Mouse (Mus musculus) adrenal gland, adult 2 months (tissue): ENCODE results near the gene Cd160. TPM values are rescaled to one million over a fixed set of nuclear protein-coding genes. Genes with fewer than 3 reads are reported as not detected.

Experiments used
- DNase-seq: peaks from one replicate; pipeline ENCODE4 v3.0.0; 2021
- polyA plus RNA-seq: library from polyadenylated mRNA; depleted of rRNA; stranded (reverse); fragments of >200 nt; gene quantifications from 2 replicates; pipeline ENCODE4 v1.2.3, GENCODE M21; 2012
- total RNA-seq, 2 experiments: library from RNA; stranded (reverse); gene quantifications; 2 replicates each; pipeline ENCODE4 v1.2.3; 2021

Cd160 gene
- total and polyA plus RNA-seq, 3 experiments, result 0.18 TPM; not detected in 2

GRCm38 (mm10) chr3:96828308-96828864, 765 bp downstream of the Cd160 start:
- no peak for DNase-seq

DNA sequence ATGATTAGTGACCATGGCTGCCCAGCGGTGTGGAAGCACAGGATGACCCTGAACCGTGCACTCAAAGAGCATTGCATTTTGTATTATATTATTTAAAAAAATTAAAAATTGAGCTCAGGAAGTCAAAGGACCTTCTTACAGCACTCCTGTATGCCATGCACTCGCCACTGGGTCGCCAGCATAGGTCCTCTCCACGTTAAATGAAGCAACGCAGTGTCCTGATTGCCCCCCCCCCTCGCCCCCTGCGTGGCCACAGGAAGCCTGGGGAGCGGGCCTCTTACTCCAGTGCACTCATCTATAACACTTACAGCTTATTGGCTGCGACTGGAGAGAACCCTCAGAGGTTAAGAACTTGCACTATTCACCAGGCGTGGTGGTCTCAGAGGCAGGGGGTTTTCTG, 3.9 kb downstream of the Cd160 start:
- DNase-seq, result no peak

DNA sequence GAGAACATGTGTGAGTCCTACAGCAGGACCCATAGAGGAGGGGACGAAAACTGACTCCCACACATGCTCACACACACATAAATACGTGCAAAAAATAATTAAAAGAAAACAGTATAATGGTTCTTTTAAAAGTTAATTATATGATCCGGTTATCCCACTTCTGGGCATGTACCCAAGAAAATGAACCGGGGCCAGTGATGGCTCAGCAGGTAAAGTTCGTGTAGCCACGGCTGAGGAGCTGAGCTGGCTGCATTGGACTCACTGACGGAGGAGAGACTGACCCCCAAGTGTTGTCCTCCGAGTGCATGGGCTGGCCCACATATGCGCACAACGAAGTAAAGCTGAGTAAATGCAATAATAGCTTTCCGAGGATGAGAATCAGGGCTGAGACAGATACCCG, 4.5 kb downstream of the Cd160 start:
- DNase-seq, result no peak

- no peak for DNase-seq
Observed at GRCm38 (mm10) chr3:96823701-96824100, 5.5 kb downstream of the Cd160 start.

- no peak for DNase-seq
Observed at GRCm38 (mm10) chr3:96821581-96821980, 7.6 kb downstream of the Cd160 start.

GRCm38 (mm10) chr3:96820116-96820915, 8.8 kb downstream of the Cd160 start:
- DNase-seq, result peak; percentile 69

- no peak for DNase-seq
Observed at GRCm38 (mm10) chr3:96814342-96814741, 14.8 kb downstream of the Cd160 start.

GRCm38 (mm10) chr3:96813591-96814244, 15.4 kb downstream of the Cd160 start:
- DNase-seq, result no peak

- peak; percentile 56 for DNase-seq
Observed at GRCm38 (mm10) chr3:96813106-96813505, 16.0 kb downstream of the Cd160 start.

DNA sequence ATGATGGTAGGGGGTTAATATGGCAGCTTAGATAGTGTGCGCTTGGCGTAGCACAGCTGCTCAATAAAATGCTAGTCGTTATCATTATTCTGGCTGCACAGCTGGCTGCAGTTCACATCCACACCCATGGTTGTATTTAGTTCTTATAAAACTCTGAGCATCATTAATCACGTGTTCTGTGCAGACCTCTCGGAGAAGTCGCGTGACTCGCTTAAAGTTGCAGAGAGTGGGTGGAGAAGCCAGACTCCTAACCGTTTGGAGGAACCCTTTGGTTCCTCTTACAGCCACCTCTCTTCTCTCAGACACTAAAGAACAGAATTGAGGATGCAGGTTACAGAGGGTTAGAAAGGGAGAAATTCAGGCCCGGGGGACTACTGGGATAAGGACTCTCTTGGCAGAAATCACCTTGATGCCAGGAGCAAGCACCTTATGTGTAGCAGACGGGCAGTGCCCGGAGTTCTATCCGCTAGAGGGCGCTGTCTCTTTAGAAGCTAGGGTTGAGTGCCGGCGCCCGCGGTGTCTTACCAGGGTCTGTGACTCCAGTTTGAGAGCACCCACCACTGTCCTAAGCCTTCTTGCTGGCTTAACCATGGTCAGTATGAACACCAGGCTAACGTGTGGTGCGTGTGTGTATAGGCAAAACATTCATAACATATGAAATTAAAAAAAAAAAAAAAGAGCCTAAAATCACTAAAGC, 16.6 kb downstream of the Cd160 start:
- peak; percentile 78 for DNase-seq

DNA sequence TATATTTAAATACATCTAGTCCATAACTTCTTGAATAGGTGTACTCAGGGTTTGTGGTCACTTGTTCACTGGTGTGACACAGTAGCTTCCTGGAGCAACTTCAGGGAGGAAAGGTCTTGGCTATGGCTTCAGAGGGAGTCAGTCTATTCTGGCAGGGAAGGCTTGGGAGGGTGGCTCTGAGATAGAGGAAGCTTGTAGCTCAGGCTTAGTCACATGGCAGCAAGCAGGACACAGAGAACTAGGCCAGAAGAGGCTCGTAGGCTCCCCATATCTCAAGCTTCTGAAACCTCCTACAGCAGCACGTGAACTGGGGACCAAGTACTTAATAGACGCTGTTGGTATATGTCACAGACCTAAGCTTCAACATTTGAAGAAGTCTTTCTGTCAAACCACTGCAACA, 17.9 kb downstream of the Cd160 start:
- no peak for DNase-seq

- no peak for DNase-seq
Observed at GRCm38 (mm10) chr3:96808651-96809050, 20.5 kb downstream of the Cd160 start.

DNA sequence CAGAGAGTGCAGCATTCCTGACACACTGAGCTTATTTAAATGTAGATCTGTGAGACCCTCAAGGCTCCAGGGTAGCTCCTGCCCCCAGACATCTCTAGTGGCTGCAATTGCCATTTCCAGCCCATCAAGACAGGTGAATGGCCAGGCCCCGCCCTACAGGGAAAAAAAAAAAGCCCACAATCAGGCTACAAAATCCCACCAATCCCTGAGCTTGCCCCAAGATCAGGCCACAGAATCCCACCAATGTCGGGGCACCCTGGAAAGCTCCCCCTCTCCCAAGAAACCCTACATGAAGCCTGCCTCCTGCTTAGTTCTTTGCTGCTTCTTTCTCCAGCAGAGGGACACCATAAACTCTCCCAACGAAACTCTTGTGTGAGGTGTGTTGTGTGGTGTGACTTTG, 21.0 kb downstream of the Cd160 start:
- DNase-seq, result no peak

DNA sequence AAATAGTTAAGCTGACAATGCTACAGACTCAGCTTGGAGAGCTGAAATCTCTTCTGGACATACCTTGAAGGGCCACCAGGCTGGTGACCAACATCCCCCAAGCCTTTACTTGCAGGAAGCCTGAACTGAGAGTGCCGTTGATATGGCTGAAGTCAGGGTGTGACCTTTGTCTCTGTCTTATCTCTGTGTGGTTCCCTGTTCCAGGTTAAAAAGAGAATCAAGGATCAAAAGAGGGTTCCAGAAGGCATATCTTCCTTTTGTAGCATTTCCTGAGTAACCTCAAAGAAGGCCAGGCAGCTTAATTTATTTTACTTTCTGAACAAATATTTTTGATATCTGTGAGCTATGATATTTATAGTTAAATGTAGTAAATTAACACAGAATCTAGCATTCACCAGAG, 26.9 kb downstream of the Cd160 start:
- no peak for DNase-seq

GRCm38 (mm10) chr3:96800254-96800653, 28.9 kb downstream of the Cd160 start:
- no peak for DNase-seq

- no peak for DNase-seq
Observed at GRCm38 (mm10) chr3:96788506-96788905, 40.6 kb downstream of the Cd160 start.

DNA sequence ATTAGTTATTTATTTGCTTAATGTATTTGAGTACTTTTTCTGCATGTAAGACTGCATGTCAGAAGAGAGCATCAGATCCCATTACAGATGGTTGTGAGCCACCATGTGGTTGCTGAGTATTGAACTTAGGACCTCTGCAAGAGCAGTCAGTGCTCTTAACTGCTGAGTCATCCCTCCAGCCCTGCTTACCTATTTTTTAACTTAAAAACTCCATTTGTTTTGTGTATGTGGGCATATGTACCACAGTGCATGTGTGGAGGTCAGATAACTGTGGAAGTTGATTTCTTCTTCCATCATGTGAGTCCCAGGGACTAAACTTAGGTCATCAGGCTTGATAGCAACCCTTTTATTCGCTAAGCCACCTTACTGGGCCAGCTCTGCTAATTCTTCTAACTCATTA, 41.4 kb downstream of the Cd160 start:
- no peak for DNase-seq

GRCm38 (mm10) chr3:96782236-96782635, 46.9 kb downstream of the Cd160 start:
- DNase-seq, result no peak

- no peak for DNase-seq
Observed at GRCm38 (mm10) chr3:96777120-96777519, 52.0 kb downstream of the Cd160 start.

- peak; percentile 12 for DNase-seq
Observed at GRCm38 (mm10) chr3:96772949-96773348, 56.2 kb downstream of the Cd160 start.

- no peak for DNase-seq
Observed at GRCm38 (mm10) chr3:96769971-96770370, 59.2 kb downstream of the Cd160 start.

DNA sequence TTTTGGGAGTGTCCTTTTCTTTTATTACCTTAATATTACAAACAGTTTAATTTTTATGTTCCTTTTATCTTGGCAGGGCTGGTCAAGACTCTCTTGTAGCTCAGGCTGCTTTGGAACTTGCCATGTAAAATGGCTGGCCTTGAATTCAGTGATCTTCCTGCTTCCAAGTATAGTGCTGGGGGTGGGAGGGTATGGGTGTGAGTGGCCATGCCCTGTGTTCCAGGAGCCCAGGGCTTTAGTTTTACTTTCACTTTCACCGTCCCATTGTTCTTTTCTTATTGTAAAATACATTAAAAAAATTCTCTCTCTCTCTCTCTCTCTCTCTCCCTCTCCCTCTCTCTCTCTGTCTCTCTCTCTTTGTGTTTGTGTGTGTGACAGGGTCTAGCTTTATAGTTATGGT, 64.6 kb downstream of the Cd160 start:
- DNase-seq, result peak; percentile 21

DNA sequence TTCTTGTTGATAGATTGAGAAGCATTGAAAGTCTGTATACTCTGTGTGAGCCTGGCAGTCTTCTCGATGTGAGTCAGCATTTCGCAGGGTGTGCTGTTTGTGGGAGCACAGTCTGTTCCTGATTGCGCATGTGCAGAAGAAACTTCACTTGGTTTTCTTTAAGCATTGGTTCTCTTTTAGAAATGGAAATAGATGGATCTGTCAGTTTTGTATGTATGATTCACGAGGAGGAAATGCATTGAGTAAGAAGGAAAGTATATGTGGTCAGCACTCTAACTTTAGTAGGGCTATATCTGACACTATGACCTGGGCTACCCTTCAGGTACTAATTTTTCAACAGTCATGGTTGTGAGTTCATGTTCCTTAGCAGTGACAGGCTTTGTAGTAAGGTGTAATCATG, 69.5 kb downstream of the Cd160 start:
- no peak for DNase-seq
